Mouse (Mus musculus) thymus, postnatal 25 days (tissue): ENCODE measurements around the gene Actr5.

Source experiments
- DNase-seq: peaks from one replicate; pipeline ENCODE4 v3.0.0; 2022

Gene Actr5

DNA sequence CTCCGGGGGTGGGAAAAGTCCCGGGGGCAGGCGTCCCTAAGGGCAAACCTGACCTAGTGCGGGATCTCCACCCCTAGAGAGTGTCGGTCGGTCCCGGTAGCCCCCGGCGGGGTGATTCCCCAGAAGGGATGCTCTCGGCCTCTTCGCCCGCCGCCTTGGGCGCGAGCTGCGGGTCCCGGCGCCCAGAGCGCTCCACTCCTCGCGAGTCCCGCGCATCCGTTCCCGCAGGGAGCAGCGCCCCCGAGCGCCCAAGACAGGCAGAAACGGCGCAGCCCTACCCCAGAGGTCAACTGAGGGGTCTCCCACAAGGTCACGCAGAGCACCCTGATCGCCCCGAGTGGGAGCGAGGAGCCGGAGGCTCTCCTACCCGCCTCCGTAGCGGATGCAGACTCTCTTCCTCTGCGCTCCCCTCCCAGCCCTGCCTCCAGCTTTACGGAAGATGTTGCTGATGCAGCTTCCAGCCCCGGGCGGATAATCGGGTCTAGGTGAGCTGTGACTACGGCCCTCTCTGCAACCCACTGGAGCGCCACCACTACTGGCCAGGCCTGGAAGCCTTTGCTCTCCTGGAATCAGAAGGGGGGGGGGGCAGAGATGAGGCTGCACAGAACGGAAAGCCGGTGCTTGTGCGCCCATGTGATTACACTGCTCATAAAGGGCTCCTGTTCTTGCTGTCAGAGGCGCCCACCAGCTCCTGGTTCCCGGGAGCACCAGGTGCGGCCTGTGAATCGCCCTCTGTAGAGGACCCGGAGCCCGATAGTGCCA lies 43.2 kb downstream of the Actr5 start:
- DNase-seq = peak; percentile 82

DNA sequence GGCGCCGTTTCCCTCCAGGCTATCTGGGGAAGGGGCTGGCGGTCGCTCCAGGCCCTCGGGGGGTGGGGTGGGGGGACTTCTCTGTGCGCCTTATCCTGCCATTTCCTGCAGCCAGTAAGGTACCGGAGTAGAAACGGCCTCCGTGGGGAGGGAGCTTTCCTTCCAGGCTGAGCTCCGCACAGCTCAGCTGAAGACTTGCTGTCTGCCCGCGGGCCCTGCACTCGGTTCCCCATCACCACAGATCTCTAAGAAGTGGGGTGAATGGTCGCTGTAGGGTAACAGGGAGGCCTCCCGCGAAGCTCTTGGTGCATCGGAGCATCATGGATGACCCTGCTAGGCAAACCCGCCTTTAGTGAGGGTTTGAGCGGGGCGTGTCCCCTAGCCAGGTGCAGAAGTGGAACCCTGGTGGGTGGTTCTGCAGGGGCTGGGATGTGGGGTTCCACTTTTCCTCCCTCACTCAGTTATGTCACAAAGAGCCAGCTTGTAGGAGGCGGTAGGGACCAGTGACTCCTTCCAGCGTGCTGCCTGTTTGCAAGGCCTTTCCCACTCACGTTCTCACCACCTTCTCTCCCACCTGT lies 43.8 kb downstream of the Actr5 start:
- DNase-seq = peak; percentile 74

DNA sequence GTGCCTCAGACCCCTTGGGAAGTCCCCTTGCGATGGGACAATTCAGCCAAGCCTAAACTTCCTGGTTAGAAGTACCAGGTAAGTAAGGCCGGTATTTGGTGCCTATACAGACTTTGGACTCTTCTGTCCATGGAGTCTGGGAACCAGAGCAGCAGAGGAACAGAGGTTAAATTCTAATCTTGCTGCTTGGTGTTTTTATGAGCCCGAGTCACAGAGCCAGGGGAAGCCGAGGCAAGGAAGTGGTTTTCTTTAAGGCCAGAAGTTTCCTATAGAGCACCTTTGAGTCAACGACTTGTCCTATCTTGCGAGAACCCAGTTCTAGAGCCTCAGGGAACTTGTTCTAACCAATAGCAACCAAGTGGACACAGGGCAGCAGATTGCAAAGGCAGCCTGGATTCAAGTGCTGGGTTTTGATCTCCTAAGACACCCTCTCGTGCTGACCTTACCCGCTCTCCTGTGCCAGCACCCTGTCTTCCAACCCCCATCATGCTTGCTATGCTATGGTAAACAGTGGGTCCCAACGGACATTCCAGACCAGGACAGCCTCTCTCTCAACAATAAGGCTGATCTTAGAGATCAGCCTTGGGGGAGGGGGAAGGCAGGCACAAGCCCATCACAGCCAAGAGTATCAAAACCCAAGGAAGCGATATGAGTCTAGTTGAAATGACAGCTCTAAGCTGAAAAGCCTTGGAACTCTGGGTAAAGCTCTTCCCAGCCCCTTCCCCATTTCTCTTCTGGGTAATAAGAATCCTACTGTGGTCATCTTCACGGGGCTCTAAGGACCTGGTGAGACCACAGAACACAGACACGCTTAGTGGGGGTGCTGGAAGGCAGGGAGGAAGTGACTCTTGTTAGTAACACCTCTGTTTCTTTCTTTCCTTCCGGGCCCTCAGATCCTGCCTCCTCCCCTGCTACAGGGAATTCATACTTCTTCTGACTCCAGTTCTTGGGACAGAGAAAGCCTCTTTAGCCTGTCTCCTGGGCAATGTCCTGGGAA lies 44.8 kb downstream of the Actr5 start:
- DNase-seq = peak; percentile 71

DNA sequence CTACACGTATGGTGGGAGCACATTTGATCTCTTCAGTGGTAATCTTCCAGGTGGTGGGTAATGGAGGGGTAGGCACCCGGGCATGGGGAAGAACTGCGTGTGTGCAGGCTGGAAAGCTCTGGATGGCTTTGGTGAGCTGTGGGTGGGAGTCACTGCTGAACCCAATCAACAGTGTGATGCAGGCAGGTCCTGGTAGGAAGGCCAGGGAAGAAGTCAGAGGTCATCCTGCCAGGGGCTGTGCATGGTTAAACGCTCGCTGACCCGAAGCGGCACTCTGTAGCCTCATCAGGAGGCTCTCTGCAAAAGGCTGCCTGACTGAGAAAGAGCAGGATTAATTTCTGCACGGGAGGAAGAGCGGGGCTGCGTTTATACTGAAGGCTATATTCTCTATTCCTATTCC lies 45.9 kb downstream of the Actr5 start:
- DNase-seq = no peak

DNA sequence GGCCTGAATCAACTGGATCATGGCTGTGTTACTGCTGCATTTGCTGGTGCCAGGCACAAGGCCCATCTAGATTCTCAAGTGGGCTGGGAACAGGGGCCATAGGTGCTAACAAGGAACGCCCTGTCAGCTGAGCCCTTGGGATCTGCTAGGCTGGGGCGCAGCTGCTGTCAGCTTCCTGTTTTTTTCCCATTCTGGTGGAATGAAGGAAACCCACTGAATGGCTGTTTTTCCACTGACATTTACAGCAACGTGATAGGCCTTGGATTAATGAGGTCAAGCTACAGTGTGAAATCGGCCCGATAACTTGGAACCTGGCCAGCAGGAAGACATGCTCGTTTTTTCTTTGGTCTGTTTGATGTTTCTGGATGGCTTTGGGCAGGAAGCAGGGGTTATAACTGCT lies 48.1 kb downstream of the Actr5 start:
- peak; percentile 48 for DNase-seq

DNA sequence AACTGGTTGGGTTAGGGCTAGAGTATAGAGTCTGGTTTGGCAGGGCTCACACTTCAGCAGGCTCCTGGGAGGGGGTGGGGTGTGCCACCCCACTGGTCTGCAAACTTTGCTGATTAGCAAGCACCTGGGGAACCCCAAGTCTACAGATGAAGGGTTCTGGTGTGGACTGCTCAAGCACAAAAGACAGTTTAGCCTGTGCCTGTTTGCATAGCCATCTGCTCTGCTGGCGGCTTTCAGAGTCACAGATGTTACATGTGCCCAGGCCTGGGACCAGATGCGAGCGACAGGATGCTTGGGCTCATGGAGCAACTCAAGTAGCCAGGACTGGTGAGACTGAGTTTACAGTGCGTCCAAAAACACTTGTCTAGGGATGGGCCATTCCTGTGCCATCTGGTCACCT lies 48.8 kb downstream of the Actr5 start:
- peak; percentile 66 for DNase-seq

DNA sequence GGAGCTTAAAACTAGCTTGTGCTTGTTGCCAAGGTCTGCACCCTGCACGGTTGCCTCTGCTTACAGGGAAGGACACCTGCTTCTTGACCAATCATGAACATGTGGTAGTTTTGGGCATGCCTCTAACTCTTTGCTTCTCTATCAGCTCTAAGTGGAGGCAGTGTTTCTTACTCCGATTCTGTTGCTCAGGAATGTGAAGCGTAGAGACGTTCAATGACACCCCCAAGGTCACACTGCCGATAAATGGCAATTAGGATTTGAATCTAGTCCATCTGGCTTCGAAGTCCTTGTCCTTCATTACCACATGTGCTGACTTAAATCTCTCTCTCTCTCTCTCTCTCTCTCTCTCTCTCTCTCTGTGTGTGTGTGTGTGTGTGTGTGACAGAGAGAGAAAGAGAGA lies 49.4 kb downstream of the Actr5 start:
- no peak for DNase-seq

DNA sequence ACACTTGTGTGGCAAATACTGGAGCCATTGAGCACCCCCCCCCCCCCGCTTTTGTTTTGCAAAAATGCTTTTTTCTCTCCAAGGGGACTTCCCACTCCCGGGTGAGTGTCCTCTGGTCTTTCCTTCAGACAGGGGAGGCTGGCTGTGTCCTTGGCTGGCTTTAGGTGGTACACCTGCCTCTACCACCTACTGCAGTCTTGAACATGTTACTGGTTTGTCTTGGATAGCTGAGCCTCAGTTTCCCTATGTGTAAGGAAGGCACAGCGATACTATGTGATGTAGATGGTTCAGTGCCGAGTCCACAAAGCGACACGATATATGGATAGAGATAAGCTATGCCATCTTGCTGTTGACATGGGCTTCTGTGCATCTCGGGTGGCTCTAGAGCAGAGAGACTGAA lies 50.1 kb downstream of the Actr5 start:
- no peak for DNase-seq

DNA sequence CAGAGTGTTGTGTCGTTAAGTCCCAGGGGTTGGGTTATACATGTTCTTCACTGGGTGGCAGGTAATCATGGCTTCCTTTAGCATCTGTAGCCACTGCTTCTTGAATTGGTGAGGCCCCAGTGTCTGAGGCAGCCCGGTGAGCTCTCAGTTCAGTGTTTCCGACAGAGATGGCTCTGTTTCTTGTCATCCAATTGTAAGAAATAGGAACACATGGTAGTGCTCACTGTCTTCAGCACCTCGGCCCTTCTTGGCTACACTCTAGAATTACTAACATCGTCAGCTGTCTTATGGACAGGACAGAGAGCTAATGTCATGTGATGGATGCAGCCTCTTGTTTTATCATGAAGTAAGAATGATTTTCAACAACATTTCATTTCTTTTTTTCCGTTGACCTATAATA lies 50.5 kb downstream of the Actr5 start:
- DNase-seq = no peak

DNA sequence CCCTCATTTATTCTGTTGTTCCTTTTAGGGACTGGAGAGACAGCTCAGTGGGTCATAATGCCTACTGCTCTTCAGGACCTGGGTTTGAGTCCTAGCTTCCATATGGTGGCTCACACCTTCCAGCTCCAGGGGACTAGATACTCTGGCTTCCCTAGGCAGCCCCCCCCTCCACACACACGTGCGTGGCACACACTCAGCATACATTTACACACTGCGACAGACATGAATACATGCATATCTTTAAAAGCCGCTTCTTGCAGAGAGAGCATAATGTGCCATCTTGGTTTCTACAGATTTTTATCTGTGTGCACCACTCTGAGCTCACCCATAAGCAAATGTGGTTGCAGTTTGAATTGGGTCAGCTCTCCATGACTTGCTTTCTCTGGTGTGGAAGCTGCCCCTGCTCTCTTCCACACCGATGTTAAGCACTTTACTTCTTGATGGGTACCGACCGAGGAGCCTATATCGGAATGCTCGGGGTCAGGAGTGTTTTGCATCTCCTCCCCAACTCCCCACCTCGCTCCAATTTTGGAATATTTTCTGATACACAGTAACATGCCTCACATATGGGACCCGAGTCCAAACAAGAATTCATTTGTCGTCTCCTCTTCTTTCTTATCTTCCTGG lies 51.3 kb downstream of the Actr5 start:
- DNase-seq = no peak

DNA sequence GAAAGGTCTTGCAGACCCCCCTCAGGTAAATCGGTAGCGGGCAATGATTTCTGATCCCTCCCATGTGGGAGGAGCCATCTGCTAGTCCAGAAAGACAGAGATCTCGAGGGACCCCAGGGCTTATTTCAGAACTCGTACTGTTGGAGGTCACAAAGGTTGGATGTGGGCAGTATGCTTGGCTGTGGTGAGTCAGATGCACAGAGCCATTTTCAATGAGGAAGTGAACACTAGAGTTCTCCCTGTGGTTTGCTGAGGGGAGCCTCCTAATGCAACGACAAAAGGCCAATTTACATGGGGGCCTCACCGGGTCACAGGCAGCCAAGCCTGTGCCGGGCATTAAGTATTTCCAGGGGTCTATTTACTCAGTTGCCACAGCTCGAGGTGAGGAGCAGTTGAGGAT lies 53.3 kb downstream of the Actr5 start:
- no peak for DNase-seq

DNA sequence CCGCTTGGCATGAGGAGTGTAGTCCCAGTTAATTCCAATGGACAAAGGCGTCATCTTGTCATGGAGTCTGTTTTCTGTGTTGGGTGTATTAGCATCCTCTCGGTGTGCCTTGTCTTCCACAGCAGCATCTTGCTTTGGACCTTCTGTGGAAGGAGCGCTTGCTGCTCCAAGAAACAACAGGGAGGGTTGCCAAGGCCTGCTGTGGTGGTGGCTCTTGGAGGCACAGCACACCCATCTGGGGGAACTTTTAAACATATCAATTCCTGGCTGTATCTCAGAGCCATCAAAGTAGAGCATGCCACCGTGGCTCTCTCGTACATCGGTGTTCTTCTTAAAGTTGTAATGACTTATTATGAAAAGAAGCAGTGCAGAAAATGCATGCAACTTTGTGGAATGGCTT lies 54.4 kb downstream of the Actr5 start:
- no peak for DNase-seq

DNA sequence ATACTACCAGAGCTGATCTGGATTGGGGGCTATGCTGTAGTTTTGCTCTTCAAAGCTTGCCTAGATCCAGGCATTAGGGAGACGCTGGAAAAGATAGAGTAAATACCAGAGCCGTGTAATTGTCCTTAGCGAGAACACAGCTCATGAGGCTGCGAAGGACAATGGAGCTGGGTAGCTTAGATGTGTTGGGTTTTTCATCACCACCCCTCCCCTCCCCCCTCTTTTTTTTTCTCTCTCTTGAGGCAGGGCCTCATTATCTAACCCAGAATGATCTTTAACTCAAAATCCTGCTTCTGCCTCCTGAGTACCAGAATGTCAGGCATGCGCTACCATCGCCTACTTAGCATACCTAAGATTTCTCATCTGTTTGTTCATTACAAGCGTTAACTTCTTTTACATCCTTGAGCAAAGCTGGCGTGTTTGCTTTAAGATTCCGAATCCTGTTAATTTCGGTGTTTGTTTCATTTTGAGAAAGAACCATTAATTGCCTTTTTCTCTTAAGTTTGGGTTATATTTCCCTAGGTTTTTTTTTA lies 55.7 kb downstream of the Actr5 start:
- no peak for DNase-seq

DNA sequence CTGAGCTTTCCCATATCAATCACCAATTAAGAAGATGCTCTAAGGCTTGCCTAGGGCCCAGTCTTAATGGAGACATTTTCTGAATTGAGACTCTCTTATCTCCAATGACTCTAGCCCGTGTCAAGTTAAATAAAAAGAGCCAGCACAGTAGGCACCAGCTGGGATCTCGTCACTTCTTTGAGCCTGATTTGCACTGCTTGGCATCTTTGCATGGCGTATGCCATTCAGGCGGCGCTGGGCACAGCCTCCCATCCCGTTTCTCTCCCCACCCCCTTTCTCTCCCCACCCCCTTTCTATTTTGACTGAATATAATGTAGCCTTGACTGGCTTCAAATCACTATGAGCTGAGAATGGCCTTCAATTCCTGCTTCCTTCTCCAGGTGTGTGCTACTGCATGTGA lies 57.0 kb downstream of the Actr5 start:
- no peak for DNase-seq

DNA sequence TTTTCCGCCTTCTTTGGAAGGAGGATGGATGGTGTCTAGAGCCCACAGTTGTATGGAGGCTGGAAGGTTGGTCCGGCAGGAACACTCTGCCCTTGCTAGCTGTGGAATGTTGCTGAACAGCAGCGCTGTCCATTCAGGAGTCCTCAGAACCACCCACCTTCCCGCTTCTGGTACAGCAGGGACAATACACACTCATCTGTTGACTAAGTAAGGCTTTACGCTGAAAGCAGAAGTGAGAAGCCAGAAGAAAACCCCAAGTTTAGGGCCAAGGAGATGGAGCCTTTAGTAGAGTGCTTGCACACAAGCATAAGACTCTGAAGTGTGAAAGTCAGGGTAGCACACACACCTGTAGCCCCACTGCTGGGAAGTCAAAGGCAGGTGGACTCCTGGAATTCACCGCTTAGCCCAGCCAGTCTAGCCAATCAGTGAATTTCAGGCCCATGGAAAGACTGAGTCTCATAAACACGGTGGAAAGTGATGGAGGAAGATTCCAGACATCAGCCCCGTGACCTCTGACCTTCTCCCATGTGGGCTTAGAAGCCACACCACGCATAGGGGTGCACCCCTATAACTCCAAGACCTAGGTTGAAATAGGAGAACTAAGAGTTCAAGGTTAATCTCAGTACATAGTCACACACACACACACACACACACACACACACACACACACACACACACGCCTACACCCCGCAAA lies 57.8 kb downstream of the Actr5 start:
- no peak for DNase-seq

DNA sequence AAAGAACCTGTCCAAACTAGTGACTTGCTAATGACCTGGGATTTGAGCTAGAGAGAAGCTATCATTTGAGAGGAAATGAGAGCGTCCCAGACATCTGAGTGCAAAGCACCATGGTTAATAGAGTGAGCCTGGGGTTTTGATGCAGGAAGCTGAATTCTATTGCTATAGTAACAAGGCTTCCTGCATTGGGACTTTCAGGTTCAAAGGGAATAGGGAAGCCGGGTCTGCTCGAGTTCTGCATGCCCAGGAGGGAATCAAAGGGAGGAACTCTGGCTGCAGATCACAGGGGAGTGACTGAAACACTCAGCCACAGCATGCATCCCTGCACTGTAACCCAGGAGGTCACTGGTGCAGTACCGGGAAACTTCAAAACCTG lies 58.3 kb downstream of the Actr5 start:
- no peak for DNase-seq

DNA sequence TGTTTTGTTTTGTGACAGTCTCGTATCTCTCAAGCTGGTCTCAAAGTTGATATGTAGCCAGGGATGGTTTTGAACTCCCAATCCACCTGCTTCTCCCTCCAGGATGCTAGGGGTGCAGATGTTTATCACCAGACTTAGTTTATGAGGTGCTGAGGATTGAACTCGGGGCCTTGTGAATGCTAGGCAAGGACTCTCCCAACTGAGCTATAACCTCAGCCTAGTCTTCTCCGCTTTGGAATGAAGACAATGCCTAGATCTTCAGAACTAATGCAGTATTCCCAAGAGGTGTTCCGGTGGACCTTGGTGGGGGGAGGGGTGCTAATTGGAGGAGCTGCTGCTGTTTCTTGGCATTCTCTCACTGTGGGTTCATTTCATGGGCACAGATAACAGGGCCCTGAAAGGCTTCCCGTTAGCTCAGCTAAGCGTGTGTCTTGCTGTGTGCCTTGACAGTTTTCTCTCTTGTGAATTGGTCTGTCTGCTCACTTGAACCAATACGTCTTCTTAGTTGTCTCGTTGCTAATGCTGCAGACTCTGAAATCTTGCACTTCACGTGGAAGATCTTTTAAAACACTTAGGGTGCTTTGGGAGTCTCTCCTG lies 59.7 kb downstream of the Actr5 start:
- no peak for DNase-seq

DNA sequence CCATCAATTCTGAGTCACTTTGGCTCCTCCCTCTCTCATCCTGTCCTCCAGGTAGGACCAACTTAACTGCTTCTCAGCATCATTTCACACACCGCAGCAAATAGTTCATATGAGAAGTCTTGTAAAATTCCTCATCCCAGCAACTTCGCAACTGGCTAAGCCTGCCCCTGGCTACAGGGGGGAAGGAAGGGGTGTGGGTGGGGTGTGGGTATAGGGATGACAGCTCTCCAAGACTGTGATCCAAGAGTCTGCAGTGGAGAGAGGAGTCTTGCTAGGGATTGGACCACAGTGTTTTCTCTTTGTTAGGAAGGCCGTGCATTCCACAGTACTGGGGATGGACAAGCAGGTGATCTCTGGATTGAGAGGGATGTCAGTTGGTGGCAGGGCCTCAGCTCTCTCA lies 60.2 kb downstream of the Actr5 start:
- DNase-seq = no peak

DNA sequence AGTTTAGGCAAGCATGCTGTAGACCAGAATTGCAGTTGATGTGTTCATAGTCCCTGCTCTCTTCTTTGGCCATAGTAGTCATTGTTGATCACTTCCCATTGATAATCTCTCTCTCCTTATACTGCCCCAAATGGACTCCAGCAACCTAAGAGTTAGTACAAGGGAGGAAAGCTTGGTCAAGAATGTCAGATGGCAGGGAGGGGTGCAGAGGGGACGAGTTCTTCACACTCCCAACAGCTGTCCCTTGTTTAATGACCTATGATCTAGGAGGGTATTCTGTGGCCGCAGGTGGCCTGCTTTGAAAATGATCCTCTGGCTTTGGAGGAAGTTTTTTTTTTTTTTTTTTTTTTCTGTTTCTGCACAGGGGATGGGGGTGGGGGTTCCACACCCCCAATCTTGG lies 61.7 kb downstream of the Actr5 start:
- no peak for DNase-seq

DNA sequence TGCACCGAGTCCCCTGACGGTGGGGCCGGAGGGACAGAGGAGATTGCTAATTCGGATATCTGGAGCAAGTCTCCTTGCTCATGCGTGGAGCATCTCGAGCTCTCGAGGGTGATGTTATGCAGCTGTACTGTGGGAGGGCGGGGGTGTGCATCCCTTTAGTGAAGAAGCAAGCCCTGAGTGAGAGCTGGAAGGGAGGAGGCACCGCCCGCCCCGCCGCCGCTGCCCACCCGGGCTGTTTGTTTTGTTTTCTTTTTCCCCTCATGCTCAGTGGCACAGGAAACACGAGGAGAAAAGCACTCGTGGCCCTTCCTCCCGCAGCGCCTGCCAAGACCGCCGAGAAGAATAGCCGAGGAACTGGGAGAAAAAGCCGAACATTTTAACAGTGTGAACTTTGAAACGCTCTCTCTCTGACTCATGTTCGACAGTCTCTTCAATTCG lies 63.1 kb downstream of the Actr5 start:
- peak; percentile 80 for DNase-seq
